Mouse (Mus musculus) heart, postnatal 0 days (tissue): ENCODE data around the gene Hivep2.

Source experiments
- CTCF ChIP-seq: IDR thresholded peaks from 2 replicates; pipeline ENCODE4 v1.5.1; 2016; ENCODE audit warnings: antibody characterized with exemption, control low read depth, low read depth
- EP300 ChIP-seq: IDR thresholded peaks from 2 replicates; pipeline ENCODE4 v1.6.1; 2016; ENCODE audit warnings: antibody characterized with exemption, low read depth

DNA sequence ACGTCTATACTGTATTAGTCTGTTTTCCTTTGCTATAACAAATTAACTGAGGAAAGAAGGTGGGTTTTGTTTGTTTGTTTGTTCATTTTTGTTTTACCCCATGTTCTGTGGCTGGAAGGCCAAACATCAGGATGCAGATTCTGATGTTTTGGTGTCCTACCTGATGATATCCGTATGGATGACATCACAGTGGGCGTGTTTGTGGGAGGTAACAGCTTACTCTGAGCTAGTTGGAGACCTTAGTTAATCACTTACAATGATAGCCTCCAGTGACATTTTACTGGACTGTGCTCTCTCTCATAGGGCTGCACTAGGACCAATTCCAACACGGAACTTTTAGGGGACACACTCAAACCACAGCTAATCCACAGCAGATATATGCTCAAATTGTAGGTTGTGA is 128.2 kb downstream of the Hivep2 start:
- no peak for TF ChIP-seq CTCF
- no peak for TF ChIP-seq EP300
